Mouse (Mus musculus) layer of hippocampus, adult 2 months (tissue): Measurements from ENCODE around the gene Dusp10. TPM values are rescaled to one million over a fixed set of nuclear protein-coding genes. Genes with fewer than 3 reads are reported as not detected.

Experiments used
- DNase-seq, 2 experiments: peaks; one replicate each; pipeline ENCODE4 v3.0.0; 2022; ENCODE audit warnings: low spot score in 2 of 2
- H3K27ac ChIP-seq: fragments of 200-600 bp; 2 replicates; pipeline ENCODE4 v1.8.1; 2022
- H3K4me3 ChIP-seq: fragments of 200-600 bp; 2 replicates; pipeline ENCODE4 v1.8.1; 2022; ENCODE audit warnings: mild to moderate bottlenecking
- CTCF ChIP-seq: fragments of 200-600 bp; conservative IDR thresholded peaks from 2 replicates; pipeline ENCODE4 v1.8.1; 2022; ENCODE audit warnings: antibody characterized with exemption, mild to moderate bottlenecking, moderate library complexity
- total RNA-seq, 2 experiments: library from RNA; stranded (reverse); gene quantifications; 2 replicates each; pipeline ENCODE4 v1.2.3; 2021

The Dusp10 gene
- total RNA-seq, 2 experiments from 2014 or later: 4.9 to 5.3 TPM

- Histone ChIP-seq H3K27ac (peak overlapping the region; percentile 69; the same call in 1 of the 2 replicates), H3K4me3 (peak overlapping the region; percentile 85)
- no peak for DNase-seq
- no peak for TF ChIP-seq CTCF
Measured at GRCm38 (mm10) chr1:184034741-184035181, 21.7 kb downstream of the Dusp10 start.

- Histone ChIP-seq H3K27ac (no peak overlapping the region; the same call in 1 of the 2 replicates), H3K4me3 (peak overlapping the region; percentile 40)
- no peak for DNase-seq
- no peak for TF ChIP-seq CTCF
Measured at GRCm38 (mm10) chr1:184035346-184035903, 22.3 kb downstream of the Dusp10 start.

- DNase-seq: no peak
- Histone ChIP-seq H3K4me3 (no peak overlapping the region), H3K27ac (no peak overlapping the region)
- TF ChIP-seq CTCF: no peak
Measured at GRCm38 (mm10) chr1:184037802-184038201, 24.7 kb downstream of the Dusp10 start.

- peak overlapping the region; percentile 24 for H3K4me3 ChIP-seq
- no peak for TF ChIP-seq CTCF
- no peak overlapping the region for H3K27ac ChIP-seq
- DNase-seq: no peak
Measured at GRCm38 (mm10) chr1:184039301-184039700, 26.2 kb downstream of the Dusp10 start.

- no peak overlapping the region; the same call in 1 of the 2 replicates for H3K4me3 ChIP-seq
- TF ChIP-seq CTCF: no peak
- no peak overlapping the region for H3K27ac ChIP-seq
- no peak for DNase-seq
Measured at GRCm38 (mm10) chr1:184040181-184040580, 27.1 kb downstream of the Dusp10 start.

- no peak for TF ChIP-seq CTCF
- Histone ChIP-seq H3K4me3 (no peak overlapping the region; the same call in 1 of the 2 replicates), H3K27ac (no peak overlapping the region)
- DNase-seq: no peak
Measured at GRCm38 (mm10) chr1:184040906-184041305, 27.8 kb downstream of the Dusp10 start.

- Histone ChIP-seq H3K4me3 (peak overlapping the region; percentile 13; the same call in 1 of the 2 replicates), H3K27ac (no peak overlapping the region)
- DNase-seq: no peak
- TF ChIP-seq CTCF: no peak
Measured at GRCm38 (mm10) chr1:184041778-184042573, 28.9 kb downstream of the Dusp10 start.

- DNase-seq: no peak
- no peak for TF ChIP-seq CTCF
- Histone ChIP-seq H3K4me3 (no peak overlapping the region), H3K27ac (no peak overlapping the region)
Measured at GRCm38 (mm10) chr1:184042745-184043144, 29.6 kb downstream of the Dusp10 start.

GRCm38 (mm10) chr1:184043391-184043790, 30.3 kb downstream of the Dusp10 start:
- no peak for TF ChIP-seq CTCF
- Histone ChIP-seq H3K4me3 (no peak overlapping the region), H3K27ac (no peak overlapping the region)
- no peak for DNase-seq

- DNase-seq: no peak
- no peak for TF ChIP-seq CTCF
- Histone ChIP-seq H3K4me3 (no peak overlapping the region), H3K27ac (no peak overlapping the region)
Measured at GRCm38 (mm10) chr1:184046070-184046677, 33.1 kb downstream of the Dusp10 start.

GRCm38 (mm10) chr1:184047818-184048217, 34.7 kb downstream of the Dusp10 start:
- H3K27ac ChIP-seq: no peak overlapping the region
- H3K4me3 ChIP-seq: no peak overlapping the region
- no peak for TF ChIP-seq CTCF
- DNase-seq: no peak

- H3K27ac ChIP-seq: no peak overlapping the region
- no peak overlapping the region for H3K4me3 ChIP-seq
- no peak for DNase-seq
- no peak for TF ChIP-seq CTCF
Measured at GRCm38 (mm10) chr1:184048675-184049418, 35.7 kb downstream of the Dusp10 start.

- no peak for TF ChIP-seq CTCF
- Histone ChIP-seq H3K4me3 (no peak overlapping the region), H3K27ac (no peak overlapping the region)
- DNase-seq: no peak
Measured at GRCm38 (mm10) chr1:184051286-184051685, 38.2 kb downstream of the Dusp10 start.
